8 mouse cellular contexts compared by ENCODE assay signal in genomic region chr2:120154361-120154894, GRCm38 (mm10). TPM values are rescaled to one million over a fixed set of nuclear protein-coding genes. Genes with fewer than 3 reads are reported as not detected.
DNase-seq lines count a peak whose midpoint lies in the region; ATAC-seq and TF ChIP-seq lines count a peak whose summit lies in the region.

Ehd4 (minus strand) TSS chr2:120154606.

- H3K4me2 ChIP-seq in forebrain, embryonic 12.5 days = peak within 1 kb of the TSS; percentile 99
- peak within 1 kb of the TSS; percentile 91 for H3K4me2 ChIP-seq in heart, postnatal 0 days (ENCODE audit: low read depth, low read length)
- peak within 1 kb of the TSS; percentile 99 for H3K4me2 ChIP-seq in liver, embryonic 16.5 days (ENCODE audit: low read depth, low read length)
- peak within 1 kb of the TSS; percentile 96 for H3K4me2 ChIP-seq in neural tube, embryonic 13.5 days

- H3K9me3 ChIP-seq in E14TG2a.4 (ENCODE audit: low read length) = no peaks in the 10 kb centered on the region
- H3K9me3 ChIP-seq in forebrain, embryonic 12.5 days = no peaks in the 10 kb centered on the region
- H3K9me3 ChIP-seq in heart, postnatal 0 days (replicated peaks; ENCODE audit: control insufficient read depth, low read length) = no peaks in the 10 kb centered on the region
- no peaks in the 10 kb centered on the region for H3K9me3 ChIP-seq in liver, embryonic 16.5 days (replicated peaks; ENCODE audit: control insufficient read depth, low read length)
- H3K9me3 ChIP-seq in neural tube, embryonic 13.5 days = no peaks in the 10 kb centered on the region

- DNase-seq in c-Kit-positive CD71-positive TER-119-positive erythroid progenitor cells, embryonic 14.5 days (ENCODE audit: low spot score) = peak; percentile 98
- peak; percentile 99 for DNase-seq in heart, postnatal 0 days (ENCODE audit: low spot score)
- DNase-seq in kidney, postnatal 4 days = peak; percentile 99

- under 1% methylated on average over 53 of the region's 53 CpGs for WGBS in forebrain, embryonic 12.5 days
- 0% methylated on average over 53 of the region's 53 CpGs for WGBS in heart, postnatal 0 days
- under 1% methylated on average over 53 of the region's 53 CpGs for WGBS in liver, embryonic 16.5 days (ENCODE audit: insufficient replicate concordance)
- under 1% methylated on average over 53 of the region's 53 CpGs for WGBS in neural tube, embryonic 13.5 days

- peaks cover 13% of the 10 kb centered on the region for H3K36me3 ChIP-seq in E14TG2a.4 (ENCODE audit: insufficient read depth, low read length)
- H3K36me3 ChIP-seq in forebrain, embryonic 12.5 days (replicated peaks) = no peaks in the 10 kb centered on the region
- H3K36me3 ChIP-seq in heart, postnatal 0 days (replicated peaks; ENCODE audit: control insufficient read depth, insufficient read depth, low read length) = 0 out of 2 replicates have a peak, but pooled peaks cover 3% of the 10 kb centered on the region
- H3K36me3 ChIP-seq in liver, embryonic 16.5 days (ENCODE audit: control insufficient read depth, insufficient read depth) = no peaks in the 10 kb centered on the region
- H3K36me3 ChIP-seq in neural tube, embryonic 13.5 days = no peaks in the 10 kb centered on the region
- no peaks in the 10 kb centered on the region for H3K36me3 ChIP-seq in testis, adult 2 months (ENCODE audit: control insufficient read depth, insufficient read depth, low read length)

- peak within 1 kb of the TSS; percentile 61 for H3K9ac ChIP-seq in forebrain, embryonic 12.5 days
- peak within 1 kb of the TSS; percentile 89 for H3K9ac ChIP-seq in heart, postnatal 0 days (replicated peaks; ENCODE audit: low read depth, low read length)
- peak within 1 kb of the TSS; percentile 82 for H3K9ac ChIP-seq in liver, embryonic 16.5 days (ENCODE audit: low read depth, low read length)
- H3K9ac ChIP-seq in neural tube, embryonic 13.5 days = peak within 1 kb of the TSS; percentile 71

- no peak for TF ChIP-seq EP300 in heart, postnatal 0 days (IDR thresholded peaks at IDR 0.05; ENCODE audit: low read depth)

- peak; percentile 26 for TF ChIP-seq POLR2A in testis, adult 2 months (IDR thresholded peaks at IDR 0.05; ENCODE audit: control insufficient read depth, low read depth, low read length)

- ATAC-seq in forebrain, embryonic 12.5 days (ENCODE audit: low FRiP score) = peak; percentile 100
- peak; percentile 96 for ATAC-seq in heart, postnatal 0 days (ENCODE audit: insufficient read depth, low read depth)
- peak; percentile 99 for ATAC-seq in liver, embryonic 16.5 days (ENCODE audit: low read depth)
- ATAC-seq in neural tube, embryonic 13.5 days (ENCODE audit: low read depth) = peak; percentile 99

- no peak within 1 kb of the TSS for H3K27ac ChIP-seq in forebrain, embryonic 12.5 days
- peak within 1 kb of the TSS; percentile 92 for H3K27ac ChIP-seq in heart, postnatal 0 days (ENCODE audit: low read depth)
- H3K27ac ChIP-seq in liver, embryonic 16.5 days (ENCODE audit: low read length) = peak within 1 kb of the TSS; percentile 81
- no peak within 1 kb of the TSS; the same call in 1 of the 2 replicates for H3K27ac ChIP-seq in neural tube, embryonic 13.5 days (replicated peaks)
- H3K27ac ChIP-seq in testis, adult 2 months (ENCODE audit: control insufficient read depth, insufficient read depth, low read depth, low read length) = peak within 1 kb of the TSS; percentile 82

- H3K4me1 ChIP-seq in E14TG2a.4 (replicated peaks; ENCODE audit: low read depth, low read length) = peaks cover 17% of the 10 kb centered on the region
- H3K4me1 ChIP-seq in forebrain, embryonic 12.5 days = peaks cover 7% of the 10 kb centered on the region
- peaks cover 20% of the 10 kb centered on the region for H3K4me1 ChIP-seq in heart, postnatal 0 days (ENCODE audit: control insufficient read depth, insufficient read depth)
- H3K4me1 ChIP-seq in liver, embryonic 16.5 days (ENCODE audit: control insufficient read depth, low read depth, low read length) = peaks cover 13% of the 10 kb centered on the region
- H3K4me1 ChIP-seq in neural tube, embryonic 13.5 days (replicated peaks) = peaks cover 12% of the 10 kb centered on the region
- H3K4me1 ChIP-seq in testis, adult 2 months (ENCODE audit: control insufficient read depth, insufficient read depth, low read length) = peaks cover 6% of the 10 kb centered on the region

- TF ChIP-seq CTCF in E14TG2a.4 (conservative IDR thresholded peaks at IDR 0.05; ENCODE audit: low read length) = no peak
- TF ChIP-seq CTCF in heart, postnatal 0 days (IDR thresholded peaks at IDR 0.05; ENCODE audit: low read depth) = no peak
- no peak for TF ChIP-seq CTCF in testis, adult 2 months (IDR thresholded peaks at IDR 0.05; ENCODE audit: control insufficient read depth, insufficient read depth, insufficient replicate concordance, low read depth, low read length)

- H3K4me3 ChIP-seq in E14TG2a.4 (replicated peaks; ENCODE audit: low read length) = peak within 1 kb of the TSS; percentile 92
- H3K4me3 ChIP-seq in forebrain, embryonic 12.5 days (replicated peaks) = peak within 1 kb of the TSS; percentile 71
- peak within 1 kb of the TSS; percentile 87 for H3K4me3 ChIP-seq in heart, postnatal 0 days (ENCODE audit: low read depth, low read length)
- H3K4me3 ChIP-seq in liver, embryonic 16.5 days (ENCODE audit: low read depth, low read length) = peak within 1 kb of the TSS; percentile 74
- peak within 1 kb of the TSS; percentile 72 for H3K4me3 ChIP-seq in neural tube, embryonic 13.5 days
- peak within 1 kb of the TSS; percentile 97 for H3K4me3 ChIP-seq in testis, adult 2 months (ENCODE audit: control insufficient read depth, low read depth, low read length)

- no peaks in the 10 kb centered on the region for H3K27me3 ChIP-seq in E14TG2a.4 (ENCODE audit: insufficient read depth, low read length)
- peaks cover 19% of the 10 kb centered on the region for H3K27me3 ChIP-seq in forebrain, embryonic 12.5 days
- H3K27me3 ChIP-seq in heart, postnatal 0 days (ENCODE audit: control insufficient read depth, insufficient read depth, low read length) = no peaks in the 10 kb centered on the region
- H3K27me3 ChIP-seq in liver, embryonic 16.5 days (ENCODE audit: control insufficient read depth, insufficient read depth, low read depth, low read length) = no peaks in the 10 kb centered on the region
- H3K27me3 ChIP-seq in neural tube, embryonic 13.5 days = 0 out of 2 replicates have a peak, but pooled peaks cover 2% of the 10 kb centered on the region
- no peaks in the 10 kb centered on the region for H3K27me3 ChIP-seq in testis, adult 2 months (ENCODE audit: control insufficient read depth, insufficient read depth, low read length)

RNA-seq across cellular contexts. Expression of gene Ehd4, which starts in this region (rescaled TPM):
- polyA plus RNA-seq in forebrain, embryonic 12.5 days (2016; fragmentation: Nextera tagmentation; extraction: Ambion mirVana) = 9.9 and 14.4 TPM in 2 replicates
- 231 and 250 TPM in 2 replicates for total RNA-seq in heart, postnatal 0 days (2014; rRNA removed; ENCODE audit: low replicate concordance)
- 438 and 547 TPM in 2 replicates for polyA plus RNA-seq in heart, postnatal 0 days (2015; fragmentation: Nextera tagmentation; extraction: Ambion mirVana)
- polyA plus RNA-seq in liver, embryonic 16.5 days (2015; fragmentation: Nextera tagmentation; extraction: Ambion mirVana) = 17.5 and 20.6 TPM in 2 replicates
- 15.1 and 15.7 TPM in 2 replicates for polyA plus RNA-seq in neural tube, embryonic 13.5 days (2015; fragmentation: Nextera tagmentation; extraction: Ambion mirVana)
- 3.4 and 5.8 TPM in 2 replicates for polyA plus RNA-seq in testis, adult 2 months (2012; rRNA removed)

Comparison
In these comparisons a context has a peak if more than half of its experiments do, and no peak if none do; other contexts are left out.
1. RNA of gene Ehd4 (polyA plus RNA-seq): 438 to 547 TPM in heart, postnatal 0 days; 17.5 to 20.6 TPM in liver, embryonic 16.5 days, 15.1 to 15.7 TPM in neural tube, embryonic 13.5 days, 9.9 to 14.4 TPM in forebrain, embryonic 12.5 days and 3.4 to 5.8 TPM in testis, adult 2 months; every median in the first group is over 10 times any median in the second.
2. H3K27ac ChIP-seq: peak in heart, postnatal 0 days (single experiment), liver, embryonic 16.5 days (single experiment) and testis, adult 2 months (single experiment); none in forebrain, embryonic 12.5 days (single experiment) and neural tube, embryonic 13.5 days (single experiment).
3. Peak in every context shown above with its lines, with median percentiles within 50 percentile points of each other: H3K4me3 ChIP-seq, DNase-seq, ATAC-seq, H3K4me2 ChIP-seq and H3K9ac ChIP-seq.